Mouse (Mus musculus): ENCODE measurements at regions not wholly inside any gene's neighbourhood (a gene's known extent, or its start where the extent isn't known, plus 50 kb on each side); places are given as distances from the start of the nearest gene placed in this dataset.

- H3K27ac ChIP-seq (ENCODE audit: insufficient read depth, low read length): no peak overlapping the region
- TF ChIP-seq CTCF (IDR thresholded peaks at IDR 0.05; ENCODE audit: borderline replicate concordance, insufficient read depth, low read depth, low read length): no peak
- no peak for TF ChIP-seq POLR2A (IDR thresholded peaks at IDR 0.05; ENCODE audit: borderline replicate concordance, insufficient read depth, low read length)
- H3K4me1 ChIP-seq (ENCODE audit: control insufficient read depth, insufficient read depth, low read length): no peaks in the 10 kb centered on the region
- no peaks in the 10 kb centered on the region for H3K27me3 ChIP-seq (ENCODE audit: control insufficient read depth, insufficient read depth, low read length)
- DNase-seq: no peak
- H3K4me3 ChIP-seq (replicated peaks; ENCODE audit: insufficient read depth, low read depth, low read length): no peak overlapping the region
- 39% methylated on average over 2 of the region's 2 CpGs for WGBS
These were observed 379.4 kb downstream of the Zfp619 start for GRCm38 (mm10) chr7:39896918-39897317.

GRCm38 (mm10) chr7:39898268-39898667, 380.7 kb downstream of the Zfp619 start:
- 96% methylated on average over 1 of the region's 1 CpGs for WGBS
- no peak overlapping the region for H3K27ac ChIP-seq (ENCODE audit: insufficient read depth, low read length)

GRCm38 (mm10) chr7:39933946-39934345, 416.4 kb downstream of the Zfp619 start:
- no peaks in the 10 kb centered on the region for H3K27me3 ChIP-seq (ENCODE audit: control insufficient read depth, insufficient read depth, low read length)
- no peak overlapping the region for H3K4me3 ChIP-seq (replicated peaks; ENCODE audit: insufficient read depth, low read depth, low read length)
- no peaks in the 10 kb centered on the region for H3K4me1 ChIP-seq (ENCODE audit: control insufficient read depth, insufficient read depth, low read length)
- 80% methylated on average over 1 of the region's 1 CpGs for WGBS
- DNase-seq: no peak
- no peak overlapping the region for H3K27ac ChIP-seq (ENCODE audit: insufficient read depth, low read length)
- TF ChIP-seq CTCF (IDR thresholded peaks at IDR 0.05; ENCODE audit: borderline replicate concordance, insufficient read depth, low read depth, low read length) (no peak), POLR2A (IDR thresholded peaks at IDR 0.05; ENCODE audit: borderline replicate concordance, insufficient read depth, low read length) (no peak)

More at GRCm38 (mm10) chr7:39898268-39898667, 380.7 kb downstream of the Zfp619 start:
- no peak for TF ChIP-seq CTCF (IDR thresholded peaks at IDR 0.05; ENCODE audit: borderline replicate concordance, insufficient read depth, low read depth, low read length)
- no peak for TF ChIP-seq POLR2A (IDR thresholded peaks at IDR 0.05; ENCODE audit: borderline replicate concordance, insufficient read depth, low read length)
- DNase-seq: no peak
- H3K4me3 ChIP-seq (replicated peaks; ENCODE audit: insufficient read depth, low read depth, low read length): no peak overlapping the region
- H3K4me1 ChIP-seq (ENCODE audit: control insufficient read depth, insufficient read depth, low read length): no peaks in the 10 kb centered on the region
- no peaks in the 10 kb centered on the region for H3K27me3 ChIP-seq (ENCODE audit: control insufficient read depth, insufficient read depth, low read length)

DNA sequence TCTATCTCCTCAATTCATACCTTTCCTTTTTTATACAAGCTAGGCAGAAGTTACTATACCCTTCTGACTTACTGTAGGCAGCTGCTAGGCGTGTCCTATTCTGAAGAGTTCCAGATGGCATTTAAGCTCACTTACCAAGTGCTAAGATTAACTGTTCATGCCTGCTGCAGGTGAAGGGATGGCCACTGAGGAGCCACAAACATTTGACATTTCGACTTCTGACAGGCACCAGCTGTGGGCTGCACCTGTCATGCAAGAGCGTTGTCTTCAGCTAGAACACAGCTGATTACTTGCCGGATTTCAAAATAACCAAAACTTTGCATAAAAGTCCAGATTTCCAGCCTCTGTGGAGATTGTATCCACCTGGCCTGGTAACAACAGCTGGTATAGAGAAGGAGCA, 419.7 kb downstream of the Zfp619 start:
- 57% methylated on average over 4 of the region's 4 CpGs for WGBS
- Histone ChIP-seq H3K4me1 (ENCODE audit: control insufficient read depth, insufficient read depth, low read length) (no peaks in the 10 kb centered on the region), H3K27ac (ENCODE audit: insufficient read depth, low read length) (no peak overlapping the region), H3K4me3 (replicated peaks; ENCODE audit: insufficient read depth, low read depth, low read length) (no peak overlapping the region), H3K27me3 (ENCODE audit: control insufficient read depth, insufficient read depth, low read length) (no peaks in the 10 kb centered on the region)
- TF ChIP-seq POLR2A (IDR thresholded peaks at IDR 0.05; ENCODE audit: borderline replicate concordance, insufficient read depth, low read length) (no peak), CTCF (IDR thresholded peaks at IDR 0.05; ENCODE audit: borderline replicate concordance, insufficient read depth, low read depth, low read length) (no peak)
- no peak for DNase-seq

- Histone ChIP-seq H3K27me3 (ENCODE audit: control insufficient read depth, insufficient read depth, low read length) (no peaks in the 10 kb centered on the region), H3K4me3 (replicated peaks; ENCODE audit: insufficient read depth, low read depth, low read length) (no peak overlapping the region), H3K27ac (ENCODE audit: insufficient read depth, low read length) (no peak overlapping the region), H3K4me1 (ENCODE audit: control insufficient read depth, insufficient read depth, low read length) (no peaks in the 10 kb centered on the region)
- 2% methylated on average over 1 of the region's 1 CpGs for WGBS
- peak; percentile 1 to 7 for DNase-seq
- TF ChIP-seq POLR2A (IDR thresholded peaks at IDR 0.05; ENCODE audit: borderline replicate concordance, insufficient read depth, low read length) (no peak), CTCF (IDR thresholded peaks at IDR 0.05; ENCODE audit: borderline replicate concordance, insufficient read depth, low read depth, low read length) (no peak)
These were observed 424.8 kb downstream of the Zfp619 start for GRCm38 (mm10) chr7:39942262-39942900.

GRCm38 (mm10) chr7:39954110-39954509, 436.5 kb downstream of the Zfp619 start:
- Histone ChIP-seq H3K27ac (ENCODE audit: insufficient read depth, low read length) (no peak overlapping the region), H3K4me3 (replicated peaks; ENCODE audit: insufficient read depth, low read depth, low read length) (no peak overlapping the region), H3K4me1 (ENCODE audit: control insufficient read depth, insufficient read depth, low read length) (no peaks in the 10 kb centered on the region), H3K27me3 (ENCODE audit: control insufficient read depth, insufficient read depth, low read length) (no peaks in the 10 kb centered on the region)
- 42% methylated on average over 7 of the region's 7 CpGs for WGBS
- TF ChIP-seq POLR2A (IDR thresholded peaks at IDR 0.05; ENCODE audit: borderline replicate concordance, insufficient read depth, low read length) (no peak), CTCF (IDR thresholded peaks at IDR 0.05; ENCODE audit: borderline replicate concordance, insufficient read depth, low read depth, low read length) (no peak)
- no peak for DNase-seq

- no peaks in the 10 kb centered on the region for H3K4me1 ChIP-seq (ENCODE audit: control insufficient read depth, insufficient read depth, low read length)
- H3K27ac ChIP-seq (ENCODE audit: insufficient read depth, low read length): no peak overlapping the region
- H3K4me3 ChIP-seq (replicated peaks; ENCODE audit: insufficient read depth, low read depth, low read length): no peak overlapping the region
- DNase-seq: no peak
- TF ChIP-seq CTCF (IDR thresholded peaks at IDR 0.05; ENCODE audit: borderline replicate concordance, insufficient read depth, low read depth, low read length) (no peak), POLR2A (IDR thresholded peaks at IDR 0.05; ENCODE audit: borderline replicate concordance, insufficient read depth, low read length) (no peak)
- no peaks in the 10 kb centered on the region for H3K27me3 ChIP-seq (ENCODE audit: control insufficient read depth, insufficient read depth, low read length)
These were observed 437.4 kb downstream of the Zfp619 start for GRCm38 (mm10) chr7:39954931-39955330.

DNA sequence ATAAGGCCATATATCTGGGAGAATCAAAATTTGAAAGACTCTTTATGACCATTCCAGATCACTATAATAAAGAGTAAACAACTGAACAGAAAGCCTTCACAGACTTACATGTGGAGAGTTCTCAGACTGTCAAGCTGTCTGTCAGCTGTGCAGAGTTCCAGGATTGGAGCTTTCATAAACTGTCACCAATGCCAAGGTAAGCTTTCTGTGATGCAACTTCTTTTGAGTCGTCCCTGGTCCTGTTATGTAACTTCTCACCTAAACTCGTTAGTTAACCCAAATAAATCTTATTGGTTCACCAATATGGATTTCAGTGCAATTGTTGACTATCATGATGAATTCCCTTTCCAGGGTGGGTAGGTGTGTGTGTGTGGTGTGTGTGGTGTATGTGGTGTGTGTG, 460.6 kb downstream of the Zfp619 start:
- no peak overlapping the region for H3K4me3 ChIP-seq (replicated peaks; ENCODE audit: insufficient read depth, low read depth, low read length)
- TF ChIP-seq CTCF (IDR thresholded peaks at IDR 0.05; ENCODE audit: borderline replicate concordance, insufficient read depth, low read depth, low read length) (no peak), POLR2A (IDR thresholded peaks at IDR 0.05; ENCODE audit: borderline replicate concordance, insufficient read depth, low read length) (no peak)
- WGBS: 69% methylated on average over 2 of the region's 2 CpGs
- DNase-seq: no peak
- no peaks in the 10 kb centered on the region for H3K4me1 ChIP-seq (ENCODE audit: control insufficient read depth, insufficient read depth, low read length)
- H3K27ac ChIP-seq (ENCODE audit: insufficient read depth, low read length): no peak overlapping the region
- no peaks in the 10 kb centered on the region for H3K27me3 ChIP-seq (ENCODE audit: control insufficient read depth, insufficient read depth, low read length)

Data from cerebellum, adult 2 months (tissue).